Mouse (Mus musculus) hindbrain, embryonic 13.5 days (tissue): ENCODE measurements around the gene Rnf10. TPM values are rescaled to one million over a fixed set of nuclear protein-coding genes. Genes with fewer than 3 reads are reported as not detected.
A peak's percentile ranks its signal among the peaks of the same experiment; 100 is the strongest.

Source experiments
- ATAC-seq: fragments of 200-750 bp; cut with Nextera tagmentation; 2 replicates; pipeline ENCODE4 v1.8.0; 2017; ENCODE audit warnings: moderate TSS enrichment; ENCODE audit not compliant: low FRiP score
- H3K27ac ChIP-seq: fragments of 300-500 bp; sonication (generic); 2 replicates; pipeline ENCODE4 v1.5.1; 2015; ENCODE audit warnings: inconsistent platforms, mild to moderate bottlenecking, moderate library complexity
- H3K27me3 ChIP-seq: fragments of 300-500 bp; sonication (generic); 2 replicates; pipeline ENCODE4 v1.6.1; 2015; ENCODE audit warnings: mild to moderate bottlenecking, inconsistent platforms
- H3K36me3 ChIP-seq: fragments of 300-500 bp; sonication (generic); 2 replicates; pipeline ENCODE4 v1.6.1; 2015; ENCODE audit warnings: mild to moderate bottlenecking, inconsistent platforms
- H3K4me1 ChIP-seq: fragments of 300-500 bp; sonication (generic); replicated peaks from 2 replicates; pipeline ENCODE4 v1.6.1; 2015; ENCODE audit warnings: inconsistent platforms
- H3K4me2 ChIP-seq: fragments of 300-500 bp; sonication (generic); 2 replicates; pipeline ENCODE4 v1.6.1; 2015; ENCODE audit warnings: inconsistent platforms, mild to moderate bottlenecking, moderate library complexity
- H3K4me3 ChIP-seq: fragments of 300-500 bp; sonication (generic); 2 replicates; pipeline ENCODE4 v1.5.1; 2015; ENCODE audit warnings: mild to moderate bottlenecking, inconsistent platforms
- H3K9ac ChIP-seq: fragments of 300-500 bp; sonication (generic); 2 replicates; pipeline ENCODE4 v1.6.1; 2015; ENCODE audit warnings: mild to moderate bottlenecking, inconsistent platforms
- H3K9me3 ChIP-seq: fragments of 300-500 bp; sonication (generic); 2 replicates; pipeline ENCODE4 v1.6.1; 2016; ENCODE audit warnings: inconsistent platforms
- WGBS: fragments of 180-500 bp; shearing (Covaris S2); methylation state at CpG from one replicate; pipeline ENCODE4 v1.1.7; 2015; 5-methylcytosine and 5-hydroxymethylcytosine counted together
- polyA plus RNA-seq: library from polyadenylated mRNA; unstranded; fragments of >200 nt; fragmentation: Nextera tagmentation; extraction: Ambion mirVana; gene quantifications from 2 replicates; pipeline ENCODE4 v1.2.1, GENCODE M21; 2015

Rnf10 gene
- polyA plus RNA-seq, 1 experiment from 2014 or later: 160 TPM

GRCm38 (mm10) chr5:115271931-115272811 is 527 bp downstream of the Rnf10 start:
- Histone ChIP-seq H3K27me3 (no peaks in the 10 kb centered on the region), H3K9me3 (no peaks in the 10 kb centered on the region), H3K9ac (peak overlapping the region; percentile 99), H3K27ac (peak overlapping the region; percentile 90), H3K4me3 (peak overlapping the region; percentile 100), H3K4me1 (peaks cover 49% of the 10 kb centered on the region), H3K4me2 (peak overlapping the region; percentile 93), H3K36me3 (peaks cover 16% of the 10 kb centered on the region)
- under 1% methylated on average over 68 of the region's 77 CpGs for WGBS
- ATAC-seq: peak; percentile 32

GRCm38 (mm10) chr5:115269969-115270368 is 2.7 kb downstream of the Rnf10 start:
- Histone ChIP-seq H3K4me2 (peak overlapping the region; percentile 93), H3K27ac (no peak overlapping the region), H3K4me3 (peak overlapping the region; percentile 100), H3K9ac (peak overlapping the region; percentile 99; the same call in 1 of the 2 replicates), H3K4me1 (peaks cover 63% of the 10 kb centered on the region), H3K27me3 (no peaks in the 10 kb centered on the region), H3K36me3 (peaks cover 25% of the 10 kb centered on the region), H3K9me3 (no peaks in the 10 kb centered on the region)
- WGBS: 100% methylated on average over 1 of the region's 1 CpGs
- no peak for ATAC-seq

GRCm38 (mm10) chr5:115268266-115268665 is 4.4 kb downstream of the Rnf10 start:
- H3K27ac ChIP-seq: no peak overlapping the region
- H3K27me3 ChIP-seq: no peaks in the 10 kb centered on the region
- H3K36me3 ChIP-seq: peaks cover 27% of the 10 kb centered on the region
- H3K4me2 ChIP-seq: no peak overlapping the region
- H3K9me3 ChIP-seq: no peaks in the 10 kb centered on the region
- no peak for ATAC-seq
- no peak overlapping the region for H3K4me3 ChIP-seq
- WGBS: 68% methylated on average over 3 of the region's 3 CpGs
- H3K4me1 ChIP-seq: peaks cover 61% of the 10 kb centered on the region
- H3K9ac ChIP-seq: no peak overlapping the region

GRCm38 (mm10) chr5:115267469-115268045 is 5.1 kb downstream of the Rnf10 start:
- WGBS: 84% methylated on average over 3 of the region's 3 CpGs

GRCm38 (mm10) chr5:115266787-115267468 is 5.8 kb downstream of the Rnf10 start:
- no peak overlapping the region for H3K27ac ChIP-seq
- no peak overlapping the region for H3K4me3 ChIP-seq
- H3K36me3 ChIP-seq: peaks cover 34% of the 10 kb centered on the region
- H3K9me3 ChIP-seq: no peaks in the 10 kb centered on the region
- WGBS: 93% methylated on average over 8 of the region's 8 CpGs
- peaks cover 63% of the 10 kb centered on the region for H3K4me1 ChIP-seq
- ATAC-seq: no peak
- H3K9ac ChIP-seq: 0 out of 2 replicates have a peak overlapping the region, but pooled peaks have one; percentile 30
- no peak overlapping the region for H3K4me2 ChIP-seq
- no peaks in the 10 kb centered on the region for H3K27me3 ChIP-seq

More at GRCm38 (mm10) chr5:115267469-115268045, 5.1 kb downstream of the Rnf10 start:
- no peak overlapping the region for H3K9ac ChIP-seq
- no peak overlapping the region for H3K27ac ChIP-seq
- no peak overlapping the region for H3K4me2 ChIP-seq
- no peak overlapping the region for H3K4me3 ChIP-seq
- ATAC-seq: no peak
- peaks cover 63% of the 10 kb centered on the region for H3K4me1 ChIP-seq
- no peaks in the 10 kb centered on the region for H3K27me3 ChIP-seq
- H3K36me3 ChIP-seq: peaks cover 33% of the 10 kb centered on the region
- H3K9me3 ChIP-seq: no peaks in the 10 kb centered on the region

- Histone ChIP-seq H3K27me3 (no peaks in the 10 kb centered on the region), H3K9me3 (no peaks in the 10 kb centered on the region), H3K4me3 (no peak overlapping the region), H3K27ac (no peak overlapping the region), H3K36me3 (peaks cover 34% of the 10 kb centered on the region), H3K4me1 (peaks cover 59% of the 10 kb centered on the region), H3K9ac (peak overlapping the region; percentile 30; the same call in 1 of the 2 replicates), H3K4me2 (no peak overlapping the region)
- WGBS: 92% methylated on average over 5 of the region's 5 CpGs
- no peak for ATAC-seq
These were observed 6.4 kb downstream of the Rnf10 start for GRCm38 (mm10) chr5:115266340-115266739.

- H3K4me3 ChIP-seq: no peak overlapping the region
- 88% methylated on average over 14 of the region's 14 CpGs for WGBS
- no peak for ATAC-seq
These were observed 10.0 kb downstream of the Rnf10 start for GRCm38 (mm10) chr5:115262502-115263291.

GRCm38 (mm10) chr5:115261880-115262279 is 10.8 kb downstream of the Rnf10 start:
- no peak overlapping the region for H3K4me2 ChIP-seq
- H3K4me1 ChIP-seq: peaks cover 21% of the 10 kb centered on the region
- 89% methylated on average over 1 of the region's 1 CpGs for WGBS
- peaks cover 55% of the 10 kb centered on the region for H3K36me3 ChIP-seq
- H3K27ac ChIP-seq: no peak overlapping the region
- H3K27me3 ChIP-seq: no peaks in the 10 kb centered on the region
- no peaks in the 10 kb centered on the region for H3K9me3 ChIP-seq
- H3K4me3 ChIP-seq: no peak overlapping the region
- no peak overlapping the region for H3K9ac ChIP-seq
- ATAC-seq: no peak

More at GRCm38 (mm10) chr5:115262502-115263291, 10.0 kb downstream of the Rnf10 start:
- H3K36me3 ChIP-seq: peaks cover 47% of the 10 kb centered on the region
- H3K9me3 ChIP-seq: no peaks in the 10 kb centered on the region
- no peaks in the 10 kb centered on the region for H3K27me3 ChIP-seq
- no peak overlapping the region for H3K27ac ChIP-seq
- no peak overlapping the region for H3K4me2 ChIP-seq
- peaks cover 25% of the 10 kb centered on the region for H3K4me1 ChIP-seq
- no peak overlapping the region for H3K9ac ChIP-seq

- ATAC-seq: no peak
- Histone ChIP-seq H3K27me3 (no peaks in the 10 kb centered on the region), H3K4me1 (peaks cover 14% of the 10 kb centered on the region), H3K36me3 (peaks cover 55% of the 10 kb centered on the region), H3K4me2 (no peak overlapping the region), H3K27ac (no peak overlapping the region), H3K9me3 (no peaks in the 10 kb centered on the region), H3K4me3 (no peak overlapping the region), H3K9ac (no peak overlapping the region)
- 90% methylated on average over 8 of the region's 8 CpGs for WGBS
These were observed 11.6 kb downstream of the Rnf10 start for GRCm38 (mm10) chr5:115261141-115261540.

- no peaks in the 10 kb centered on the region for H3K27me3 ChIP-seq
- H3K27ac ChIP-seq: no peak overlapping the region
- no peak overlapping the region for H3K4me3 ChIP-seq
- ATAC-seq: no peak
- H3K4me1 ChIP-seq: peaks cover 10% of the 10 kb centered on the region; the same call in 1 of the 2 replicates
- H3K36me3 ChIP-seq: peaks cover 62% of the 10 kb centered on the region
- no peak overlapping the region for H3K4me2 ChIP-seq
- H3K9ac ChIP-seq: no peak overlapping the region
- WGBS: 94% methylated on average over 6 of the region's 6 CpGs
- no peaks in the 10 kb centered on the region for H3K9me3 ChIP-seq
These were observed 12.3 kb downstream of the Rnf10 start for GRCm38 (mm10) chr5:115260356-115260755.

GRCm38 (mm10) chr5:115256909-115257546 is 15.7 kb downstream of the Rnf10 start:
- Histone ChIP-seq H3K27ac (no peak overlapping the region), H3K27me3 (no peaks in the 10 kb centered on the region), H3K4me2 (no peak overlapping the region), H3K4me3 (no peak overlapping the region), H3K9me3 (no peaks in the 10 kb centered on the region), H3K36me3 (peaks cover 61% of the 10 kb centered on the region), H3K4me1 (no peaks in the 10 kb centered on the region), H3K9ac (no peak overlapping the region)
- ATAC-seq: no peak
- 94% methylated on average over 10 of the region's 10 CpGs for WGBS
